Mouse (Mus musculus) ES-Bruce4 (cell line): ENCODE measurements around the gene Ptpn22.

Experiments used
- CTCF ChIP-seq: IDR thresholded peaks from one replicate; pipeline ENCODE4 v1.8.1; 2011; ENCODE audit warnings: low read depth, low read length
- EP300 ChIP-seq: IDR thresholded peaks from 2 replicates; pipeline ENCODE4 v1.6.1; 2011; ENCODE audit warnings: low read depth, low read length; ENCODE audit not compliant: insufficient read depth
- POLR2A ChIP-seq: IDR thresholded peaks from one replicate; pipeline ENCODE4 v1.8.1; 2011; ENCODE audit warnings: low read length; ENCODE audit not compliant: insufficient read depth

DNA sequence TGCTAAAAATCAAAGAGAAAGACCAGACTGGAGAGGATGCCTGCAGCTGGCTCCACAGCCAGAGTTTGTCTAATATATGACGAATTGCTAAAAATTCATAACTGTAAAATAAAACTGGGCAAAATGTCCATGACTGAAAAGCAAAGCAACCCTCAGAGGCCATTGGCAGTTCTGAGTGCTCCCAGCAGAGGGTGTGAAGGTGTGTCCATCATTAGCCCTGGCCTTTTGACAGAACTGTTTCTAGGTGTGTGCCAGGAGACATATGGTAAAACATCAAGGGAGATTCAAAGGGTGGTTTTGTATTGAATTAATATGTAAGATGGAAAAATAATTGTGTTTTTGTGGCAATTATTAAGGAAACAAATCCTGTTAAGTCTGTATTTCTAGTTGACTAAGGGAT lies 45.1 kb downstream of the Ptpn22 start:
- peak; percentile 47 for TF ChIP-seq CTCF
- no peak for TF ChIP-seq POLR2A
- TF ChIP-seq EP300 = no peak
